Mouse (Mus musculus) gastrocnemius, adult 8-10 months (tissue): ENCODE measurements around the gene Stk39. TPM values are rescaled to one million over a fixed set of nuclear protein-coding genes. Genes with fewer than 3 reads are reported as not detected.

Experiments used
- DNase-seq, 2 experiments: peaks; one replicate each; pipeline ENCODE4 v3.0.0; 2022; ENCODE audit warnings: low spot score in 2 of 2
- total RNA-seq, 4 experiments: library from RNA; stranded (reverse); gene quantifications; 2 replicates each; pipeline ENCODE4 v1.2.4; 2022

Gene Stk39
- total RNA-seq, 4 experiments from 2014 or later: 1.3 to 2.4 (median 2.1) TPM

GRCm38 (mm10) chr2:68458115-68458514, 14.0 kb downstream of the Stk39 start:
- no peak for DNase-seq

GRCm38 (mm10) chr2:68457455-68458032, 14.5 kb downstream of the Stk39 start:
- no peak for DNase-seq

GRCm38 (mm10) chr2:68456899-68457298, 15.2 kb downstream of the Stk39 start:
- no peak for DNase-seq

GRCm38 (mm10) chr2:68452379-68452778, 19.7 kb downstream of the Stk39 start:
- no peak for DNase-seq

- DNase-seq: no peak
These were observed 24.0 kb downstream of the Stk39 start for GRCm38 (mm10) chr2:68448035-68448434.

GRCm38 (mm10) chr2:68443141-68443540, 28.9 kb downstream of the Stk39 start:
- DNase-seq: no peak

GRCm38 (mm10) chr2:68442113-68442717, 29.9 kb downstream of the Stk39 start:
- no peak for DNase-seq

- no peak for DNase-seq
These were observed 32.5 kb downstream of the Stk39 start for GRCm38 (mm10) chr2:68439614-68440013.

- no peak for DNase-seq
These were observed 34.1 kb downstream of the Stk39 start for GRCm38 (mm10) chr2:68437920-68438319.

- DNase-seq: no peak
These were observed 34.9 kb downstream of the Stk39 start for GRCm38 (mm10) chr2:68437216-68437615.

- no peak for DNase-seq
These were observed 35.8 kb downstream of the Stk39 start for GRCm38 (mm10) chr2:68436305-68436704.

GRCm38 (mm10) chr2:68435494-68436255, 36.4 kb downstream of the Stk39 start:
- no peak for DNase-seq

GRCm38 (mm10) chr2:68434997-68435396, 37.1 kb downstream of the Stk39 start:
- no peak for DNase-seq

- no peak for DNase-seq
These were observed 37.5 kb downstream of the Stk39 start for GRCm38 (mm10) chr2:68434576-68434975.

GRCm38 (mm10) chr2:68433736-68434312, 38.2 kb downstream of the Stk39 start:
- no peak for DNase-seq

GRCm38 (mm10) chr2:68432834-68433233, 39.2 kb downstream of the Stk39 start:
- no peak for DNase-seq

- DNase-seq: no peak
These were observed 40.8 kb downstream of the Stk39 start for GRCm38 (mm10) chr2:68431024-68431962.

- DNase-seq: no peak
These were observed 41.6 kb downstream of the Stk39 start for GRCm38 (mm10) chr2:68430493-68430892.

- no peak for DNase-seq
These were observed 42.6 kb downstream of the Stk39 start for GRCm38 (mm10) chr2:68429436-68429835.

- DNase-seq: no peak
These were observed 45.0 kb downstream of the Stk39 start for GRCm38 (mm10) chr2:68426977-68427577.

- DNase-seq: no peak
These were observed 46.0 kb downstream of the Stk39 start for GRCm38 (mm10) chr2:68426074-68426473.
